Mouse (Mus musculus) G1E (cell line): ENCODE data around the gene Zfp319.

Source experiments
- CTCF ChIP-seq: IDR thresholded peaks from 2 replicates; pipeline ENCODE4 v1.5.1; 2012; ENCODE audit warnings: low read depth, low read length, inconsistent platforms, mixed read lengths
- TAL1 ChIP-seq: conservative IDR thresholded peaks from 2 replicates; pipeline ENCODE4 v1.6.1; 2012; ENCODE audit warnings: low read depth, low read length, inconsistent platforms, mixed read lengths

- TF ChIP-seq CTCF (no peak), TAL1 (no peak)
Measured at GRCm38 (mm10) chr8:95336363-95336762, 4.6 kb upstream of the Zfp319 start.
